Mouse (Mus musculus) cerebellum, adult 9-11 months (tissue): ENCODE results near the gene Btbd35f12.
"Not testable (repeated sequence)": the region's sequence is repeated elsewhere in the genome, so short reads cannot be mapped to it uniquely, and the experiment has no call there.

Source experiments
- DNase-seq: peaks from one replicate; pipeline ENCODE4 v3.0.0; 2022

The Btbd35f12 gene

GRCm38 (mm10) chrX:33313079-33313478 lies at the start of gene Btbd35f12:
Btbd35f12 (plus strand) TSS chrX:33313379.
- not testable (repeated sequence) for DNase-seq

GRCm38 (mm10) chrX:33353254-33353653 lies 40.1 kb downstream of the Btbd35f12 start:
- not testable (repeated sequence) for DNase-seq
